ENCODE assay signal across 8 mouse cellular contexts in the genomic region with DNA sequence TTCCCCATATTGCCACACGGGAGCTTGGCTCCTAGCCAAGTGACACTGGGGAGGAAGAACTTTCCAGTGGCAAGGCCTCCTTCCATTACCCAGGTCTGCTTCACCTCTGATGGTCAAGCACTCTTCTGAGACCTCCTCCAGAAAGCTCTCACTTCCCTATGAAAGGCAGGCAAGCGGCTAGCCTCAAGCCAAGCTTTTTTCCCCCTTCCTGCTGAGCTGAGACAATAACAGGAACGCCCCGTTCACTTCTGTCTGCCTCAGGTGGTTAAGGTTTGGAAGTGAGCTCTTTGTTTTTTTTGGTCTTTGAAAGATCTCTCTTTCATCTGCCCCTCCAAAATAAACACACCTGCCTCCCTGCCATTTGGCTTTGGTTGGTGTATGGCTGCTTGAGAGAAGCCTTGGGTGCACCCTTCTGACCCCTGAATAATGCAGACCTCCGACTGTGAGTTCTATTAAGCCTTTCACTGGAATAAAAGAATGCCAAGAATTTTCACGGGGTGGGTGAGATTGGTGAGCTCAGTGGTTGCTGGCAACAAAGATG. TPM values are rescaled to one million over a fixed set of nuclear protein-coding genes. Genes with fewer than 3 reads are reported as not detected.
DNase-seq lines count a peak whose midpoint lies in the region; ATAC-seq and TF ChIP-seq lines count a peak whose summit lies in the region.

A gene (plus strand): TSS at position 448 of the 541 bp plus-strand sequence.

- peaks cover 20% of the 10 kb centered on the region; the same call in 1 of the 2 replicates for H3K4me1 ChIP-seq in kidney, adult 2 months (ENCODE audit: control insufficient read depth, insufficient read depth, low read length)
- H3K4me1 ChIP-seq in intestine, embryonic 16.5 days (ENCODE audit: control insufficient read depth, insufficient read depth, low read length) = peaks cover 27% of the 10 kb centered on the region
- peaks cover 13% of the 10 kb centered on the region; the same call in 1 of the 2 replicates for H3K4me1 ChIP-seq in lung, postnatal 0 days (ENCODE audit: insufficient read depth, low read depth, low read length)

- TF ChIP-seq EP300 in lung, postnatal 0 days (IDR thresholded peaks at IDR 0.05) = peak; percentile 80

- H3K4me3 ChIP-seq in kidney, adult 2 months (ENCODE audit: insufficient read depth, low read depth, low read length) = no peak within 1 kb of the TSS
- no peak within 1 kb of the TSS for H3K4me3 ChIP-seq in intestine, embryonic 16.5 days (ENCODE audit: low read length)
- H3K4me3 ChIP-seq in lung, postnatal 0 days (ENCODE audit: low read depth, low read length) = no peak within 1 kb of the TSS

- H3K9me3 ChIP-seq in intestine, embryonic 16.5 days (ENCODE audit: control insufficient read depth, low read length) = peaks cover 3% of the 10 kb centered on the region; the same call in 1 of the 2 replicates
- H3K9me3 ChIP-seq in lung, postnatal 0 days (ENCODE audit: low read length) = no peaks in the 10 kb centered on the region

- peak; percentile 8; the same call in 1 of the 2 replicates for ATAC-seq in intestine, embryonic 16.5 days
- ATAC-seq in lung, postnatal 0 days = peak; percentile 61

- H3K36me3 ChIP-seq in kidney, adult 2 months (ENCODE audit: control insufficient read depth, insufficient read depth, low read length) = no peaks in the 10 kb centered on the region
- no peaks in the 10 kb centered on the region for H3K36me3 ChIP-seq in intestine, embryonic 16.5 days (ENCODE audit: control insufficient read depth, insufficient read depth, low read length)
- no peaks in the 10 kb centered on the region for H3K36me3 ChIP-seq in lung, postnatal 0 days (ENCODE audit: insufficient read depth, low read length)

- H3K27me3 ChIP-seq in kidney, adult 2 months (replicated peaks; ENCODE audit: control insufficient read depth, insufficient read depth, low read length) = no peaks in the 10 kb centered on the region
- no peaks in the 10 kb centered on the region for H3K27me3 ChIP-seq in intestine, embryonic 16.5 days (replicated peaks; ENCODE audit: control insufficient read depth, insufficient read depth, low read length)
- no peaks in the 10 kb centered on the region for H3K27me3 ChIP-seq in lung, postnatal 0 days (replicated peaks; ENCODE audit: insufficient read depth, low read length)

- no peak for DNase-seq in kidney, adult 2 months
- no peak for DNase-seq in kidney, postnatal 25 days
- DNase-seq in adrenal gland, postnatal 25 days = no peak
- DNase-seq in gastrocnemius, postnatal 25 days = no peak
- DNase-seq in lung, postnatal 0 days (ENCODE audit: low spot score) = peak; percentile 83
- peak; percentile 41 for DNase-seq in yolk sac, embryonic 10.5 days (ENCODE audit: low spot score)
- no peak for DNase-seq in cerebellum, adult 9-10 months

- WGBS in kidney, adult 2 months = 22% methylated on average over 6 of the region's 6 CpGs
- 10% methylated on average over 6 of the region's 6 CpGs for WGBS in intestine, embryonic 16.5 days
- WGBS in lung, postnatal 0 days = 7% methylated on average over 6 of the region's 6 CpGs

- H3K27ac ChIP-seq in kidney, adult 2 months (ENCODE audit: insufficient read depth, low read depth, low read length) = no peak within 1 kb of the TSS
- peak within 1 kb of the TSS; percentile 78 for H3K27ac ChIP-seq in intestine, embryonic 16.5 days (ENCODE audit: low read length)
- peak within 1 kb of the TSS; percentile 84 for H3K27ac ChIP-seq in lung, postnatal 0 days (ENCODE audit: low read length)

- H3K9ac ChIP-seq in intestine, embryonic 16.5 days (ENCODE audit: low read depth, low read length) = peak within 1 kb of the TSS; percentile 44; the same call in 1 of the 2 replicates
- H3K9ac ChIP-seq in lung, postnatal 0 days (replicated peaks; ENCODE audit: low read depth) = no peak within 1 kb of the TSS

- no peak for TF ChIP-seq POLR2A in kidney, adult 2 months (IDR thresholded peaks at IDR 0.05; ENCODE audit: low read depth, low read length)

- no peak for TF ChIP-seq CTCF in kidney, adult 2 months (conservative IDR thresholded peaks at IDR 0.05; ENCODE audit: insufficient read depth, insufficient read length, low read depth, low read length)
- no peak for TF ChIP-seq CTCF in lung, postnatal 0 days (IDR thresholded peaks at IDR 0.05)

- H3K4me2 ChIP-seq in intestine, embryonic 16.5 days (ENCODE audit: low read depth, low read length) = no peak within 1 kb of the TSS; the same call in 1 of the 2 replicates
- H3K4me2 ChIP-seq in lung, postnatal 0 days (replicated peaks; ENCODE audit: low read depth, low read length) = no peak within 1 kb of the TSS

RNA-seq across cellular contexts. Expression of the gene that starts here (rescaled TPM):
- 129 and 139 TPM in 2 replicates for polyA plus RNA-seq in kidney, adult 2 months (2012; rRNA removed)
- total RNA-seq in adrenal gland, postnatal 25 days (2021) = 68.0 and 70.3 TPM in 2 replicates
- 10 to 100 TPM; 28.9 to 30.5 TPM for total RNA-seq in gastrocnemius, postnatal 25 days (2021)
- polyA plus RNA-seq in intestine, embryonic 16.5 days (2015; fragmentation: Nextera tagmentation; extraction: Ambion mirVana) = 81.6 and 81.7 TPM in 2 replicates
- polyA plus RNA-seq in lung, postnatal 0 days (2015; fragmentation: Nextera tagmentation; extraction: Ambion mirVana) = 82.0 and 84.6 TPM in 2 replicates

Comparison
In these comparisons a context has a peak if more than half of its experiments do, and no peak if none do; other contexts are left out.
1. DNase-seq: peak in lung, postnatal 0 days (single experiment) and yolk sac, embryonic 10.5 days (single experiment); none in kidney, adult 2 months (single experiment), kidney, postnatal 25 days (0 of 2), adrenal gland, postnatal 25 days (single experiment), gastrocnemius, postnatal 25 days (single experiment) and cerebellum, adult 9-10 months (single experiment).